Mouse (Mus musculus): ENCODE data around the gene Ptrh1. TPM values are rescaled to one million over a fixed set of nuclear protein-coding genes. Genes with fewer than 3 reads are reported as not detected.

Gene Ptrh1
- total and polyA plus RNA-seq, 3 experiments = 1.4 to 9.2 (median 4.6) TPM

DNA sequence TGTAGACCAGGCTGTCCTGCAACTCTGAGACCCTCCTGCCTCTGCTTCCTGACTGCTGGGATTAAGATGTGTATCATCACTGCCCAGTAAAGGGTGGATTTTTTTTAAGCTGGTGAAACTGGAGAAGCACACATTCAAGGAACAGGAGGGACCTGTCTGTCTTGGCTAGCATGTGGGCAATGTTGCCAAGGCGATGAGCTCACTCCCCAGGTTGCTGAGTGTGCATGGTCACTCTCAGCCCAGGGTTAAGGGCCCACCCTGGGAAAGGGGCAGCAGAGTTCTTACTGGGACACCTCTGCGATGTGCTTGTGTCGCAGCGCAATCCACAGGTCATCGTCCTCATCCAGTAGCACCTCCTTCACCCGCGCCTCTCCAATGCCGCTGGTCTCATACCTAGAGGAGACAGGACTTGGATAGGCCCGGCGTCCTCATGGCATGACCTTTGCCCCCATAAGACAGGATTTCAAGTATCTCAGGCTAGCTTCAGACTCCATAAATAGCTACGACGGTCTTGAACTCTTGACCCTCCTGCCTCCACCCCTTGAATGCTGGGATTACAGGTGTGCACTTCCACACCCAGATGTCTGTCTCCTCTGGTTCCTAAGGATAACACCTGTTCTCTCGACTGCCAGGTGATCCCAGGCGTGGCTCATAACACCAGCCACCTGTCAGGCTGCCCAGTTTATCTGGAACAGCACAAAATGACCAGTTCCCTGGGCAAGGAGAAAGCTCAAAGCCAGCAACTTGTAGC is 33.4 kb downstream of the Ptrh1 start:
- Histone ChIP-seq H3K79me2 (replicated peaks; ENCODE audit: control insufficient read depth, extremely low read depth, insufficient read depth, poor library complexity, severe bottlenecking) (no peaks in the 10 kb centered on the region), H3K27ac (ENCODE audit: insufficient read depth, low read depth) (no peak overlapping the region), H3K36me3 (replicated peaks in 1 of 2; ENCODE audit: control insufficient read depth in 1 of 2, insufficient read depth in 1 of 2, low read length in 1 of 2) (peaks cover 0 to 63% of the 10 kb centered on the region in 2 experiments), H3K9me3 (replicated peaks; ENCODE audit: low read length) (no peaks in the 10 kb centered on the region), H3K4me2 (ENCODE audit: insufficient read depth, low read depth, poor library complexity, severe bottlenecking) (no peak overlapping the region), H3K4me1 (ENCODE audit: control insufficient read depth in 1 of 2, insufficient read depth in 2 of 2) (no peaks in the 10 kb centered on the region), H3K4me3 (replicated peaks in 1 of 3; ENCODE audit: low read depth in 2 of 3, low read length in 2 of 3, poor library complexity in 1 of 3) (no peak overlapping the region), H3K9ac (ENCODE audit: insufficient read depth, low read depth) (no peak overlapping the region), H3K27me3 (replicated peaks) (no peaks in the 10 kb centered on the region)
- DNase-seq (ENCODE audit: extremely low read depth) = no peak
- no peak for TF ChIP-seq SMC3 (IDR thresholded peaks at IDR 0.05; ENCODE audit: low read depth, low read length)
- no peak for TF ChIP-seq MEF2A (IDR thresholded peaks at IDR 0.05; ENCODE audit: borderline replicate concordance, low read depth, low read length)
- no peak for TF ChIP-seq MAZ (IDR thresholded peaks at IDR 0.05; ENCODE audit: low read depth, low read length)
- TF ChIP-seq TBP (conservative IDR thresholded peaks at IDR 0.05; ENCODE audit: low read depth, low read length) = no peak
- TF ChIP-seq JUN (IDR thresholded peaks at IDR 0.05; ENCODE audit: insufficient read depth, low read depth, low read length) = no peak
- TF ChIP-seq RCOR1 (conservative IDR thresholded peaks at IDR 0.05; ENCODE audit: low read depth, low read length) = no peak
- no peak for TF ChIP-seq KAT2A (IDR thresholded peaks at IDR 0.05; ENCODE audit: insufficient replicate concordance, low read length)
- TF ChIP-seq CHD2 (IDR thresholded peaks at IDR 0.05; ENCODE audit: low read length) = no peak
- TF ChIP-seq RAD21 (IDR thresholded peaks at IDR 0.05; ENCODE audit: low read depth, low read length) = no peak
- TF ChIP-seq NELFE (IDR thresholded peaks at IDR 0.05; ENCODE audit: low read depth, low read length) = no peak
- no peak for TF ChIP-seq USF2 (conservative IDR thresholded peaks at IDR 0.05; ENCODE audit: low read depth, low read length)
- TF ChIP-seq ZC3H11A (IDR thresholded peaks at IDR 0.05; ENCODE audit: low read depth, low read length) = no peak
- TF ChIP-seq CHD1 (IDR thresholded peaks at IDR 0.05; ENCODE audit: low read depth, low read length) = no peak
- no peak for TF ChIP-seq JUND (conservative IDR thresholded peaks at IDR 0.05; ENCODE audit: low read depth, low read length)
- TF ChIP-seq HCFC1 (IDR thresholded peaks at IDR 0.05; ENCODE audit: low read depth, low read length) = no peak
- TF ChIP-seq UBTF (IDR thresholded peaks at IDR 0.05; ENCODE audit: low read depth, low read length) = no peak
- no peak for TF ChIP-seq SIN3A (IDR thresholded peaks at IDR 0.05; ENCODE audit: low read length)
- TF ChIP-seq ELF1 (IDR thresholded peaks at IDR 0.05; ENCODE audit: low read depth, low read length) = no peak
- no peak for TF ChIP-seq POLR2A (IDR thresholded peaks at IDR 0.05; ENCODE audit: low read depth, low read length)
- no peak for TF ChIP-seq USF1 (IDR thresholded peaks at IDR 0.05; ENCODE audit: low read depth, low read length)
- dilution Hi-C loops (cut with MboI; ENCODE audit: extremely low pct_ligation_motif_present, extremely low pct_unique_long_range_greater_than_20kb, low sequenced_read_pairs) (no loop called here), in situ Hi-C loops (cut with MboI; ENCODE audit: low pct_ligation_motif_present, low pct_unique_long_range_greater_than_20kb, low sequenced_read_pairs) (no loop called here)

DNA sequence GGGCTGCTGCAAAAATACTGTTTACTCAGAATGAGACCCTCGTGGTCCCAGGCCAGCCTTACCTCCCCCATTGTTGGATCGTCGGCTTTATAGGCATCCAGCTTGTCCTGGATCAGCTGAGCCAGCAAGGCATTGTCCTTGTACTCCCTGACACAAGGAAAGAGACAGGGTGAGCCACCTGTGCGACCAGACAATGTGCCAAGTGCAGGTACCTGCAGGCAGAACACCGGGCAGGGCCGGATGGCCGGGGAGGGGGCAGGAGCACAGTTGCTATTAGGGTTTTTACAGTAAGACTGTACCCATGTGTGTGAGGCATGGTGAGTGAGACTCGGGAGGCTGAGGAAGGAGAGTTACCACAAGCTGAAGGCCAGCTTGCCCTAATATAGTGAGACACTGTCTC is 36.4 kb downstream of the Ptrh1 start:
- Histone ChIP-seq H3K36me3 (replicated peaks in 1 of 2; ENCODE audit: control insufficient read depth in 1 of 2, insufficient read depth in 1 of 2, low read length in 1 of 2) (peaks cover 0 to 54% of the 10 kb centered on the region in 2 experiments), H3K79me2 (replicated peaks; ENCODE audit: control insufficient read depth, extremely low read depth, insufficient read depth, poor library complexity, severe bottlenecking) (no peaks in the 10 kb centered on the region), H3K4me2 (ENCODE audit: insufficient read depth, low read depth, poor library complexity, severe bottlenecking) (no peak overlapping the region), H3K9ac (ENCODE audit: insufficient read depth, low read depth) (no peak overlapping the region), H3K4me3 (replicated peaks in 1 of 3; ENCODE audit: low read depth in 2 of 3, low read length in 2 of 3, poor library complexity in 1 of 3) (no peak overlapping the region), H3K9me3 (replicated peaks; ENCODE audit: low read length) (no peaks in the 10 kb centered on the region), H3K27me3 (replicated peaks) (no peaks in the 10 kb centered on the region), H3K27ac (ENCODE audit: insufficient read depth, low read depth) (no peak overlapping the region), H3K4me1 (ENCODE audit: control insufficient read depth in 1 of 2, insufficient read depth in 2 of 2) (peaks cover 2 to 6% of the 10 kb centered on the region in 2 experiments; a peak in 3 of 4 replicates)
- no peak for TF ChIP-seq PAX5 (IDR thresholded peaks at IDR 0.05; ENCODE audit: low read length)
- TF ChIP-seq POLR2A (IDR thresholded peaks at IDR 0.05; ENCODE audit: low read depth, low read length) = no peak
- dilution Hi-C loops (cut with MboI; ENCODE audit: extremely low pct_ligation_motif_present, extremely low pct_unique_long_range_greater_than_20kb, low sequenced_read_pairs) = no loop called here
- in situ Hi-C loops (cut with MboI; ENCODE audit: low pct_ligation_motif_present, low pct_unique_long_range_greater_than_20kb, low sequenced_read_pairs) = no loop called here
- no peak for DNase-seq (ENCODE audit: extremely low read depth)

Measured in CH12.LX (cell line).